Mouse (Mus musculus): ENCODE measurements around the gene Bcl9l. TPM values are rescaled to one million over a fixed set of nuclear protein-coding genes. Genes with fewer than 3 reads are reported as not detected.
"Not testable (repeated sequence)": the region's sequence is repeated elsewhere in the genome, so short reads cannot be mapped to it uniquely, and the experiment has no call there.

Bcl9l gene
- polyA plus RNA-seq (2015; fragmentation: Nextera tagmentation; extraction: Ambion mirVana), result 2.0 and 2.2 TPM in 2 replicates

DNA sequence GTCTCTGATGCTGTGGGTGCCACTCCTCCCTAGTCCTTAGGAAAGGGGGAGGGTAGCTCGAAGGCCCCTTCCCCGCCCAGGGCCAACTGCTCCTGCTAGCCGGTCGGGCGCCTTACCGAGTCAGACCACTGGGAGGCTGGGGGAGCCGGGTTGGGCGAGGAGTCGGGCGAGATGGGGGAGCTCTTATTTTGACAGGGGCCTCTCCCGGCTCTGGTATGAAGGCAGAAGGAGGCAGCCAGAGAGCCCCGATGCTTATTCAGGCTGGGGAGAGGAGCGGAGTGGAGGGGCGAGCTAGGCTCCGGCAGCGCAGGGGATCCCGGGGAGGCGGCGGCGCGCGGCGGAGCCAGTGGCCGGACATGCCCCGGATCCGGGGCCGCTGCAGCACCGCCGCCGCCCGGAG is at the start of gene Bcl9l:
Gene Bcl9l, plus strand, starts transcription at position 274 of the 400 bp plus-strand sequence.
- no peaks in the 10 kb centered on the region for H3K9me3 ChIP-seq (ENCODE audit: low read length)
- TF ChIP-seq EP300 (IDR thresholded peaks at IDR 0.05; ENCODE audit: low read depth) (no peak), CTCF (IDR thresholded peaks at IDR 0.05; ENCODE audit: low read depth) (peak; percentile 70)
- H3K36me3 ChIP-seq (replicated peaks; ENCODE audit: insufficient read depth, low read length), result no peaks in the 10 kb centered on the region
- H3K9ac ChIP-seq (replicated peaks), result peak within 1 kb of the TSS; percentile 85
- peaks cover 61% of the 10 kb centered on the region for H3K4me1 ChIP-seq (ENCODE audit: insufficient read depth)
- H3K27ac ChIP-seq (ENCODE audit: low read depth), result peak within 1 kb of the TSS; percentile 80
- H3K4me2 ChIP-seq (ENCODE audit: low read depth, low read length), result peak within 1 kb of the TSS; percentile 92
- ATAC-seq (peak; percentile 60), DNase-seq (peak; percentile 88)
- WGBS (ENCODE audit: insufficient replicate concordance), result under 1% methylated on average over 31 of the region's 31 CpGs
- peaks cover 12% of the 10 kb centered on the region; the same call in 1 of the 2 replicates for H3K27me3 ChIP-seq (ENCODE audit: insufficient read depth, low read length)
- H3K4me3 ChIP-seq (ENCODE audit: low read depth, low read length), result peak within 1 kb of the TSS; percentile 70

DNA sequence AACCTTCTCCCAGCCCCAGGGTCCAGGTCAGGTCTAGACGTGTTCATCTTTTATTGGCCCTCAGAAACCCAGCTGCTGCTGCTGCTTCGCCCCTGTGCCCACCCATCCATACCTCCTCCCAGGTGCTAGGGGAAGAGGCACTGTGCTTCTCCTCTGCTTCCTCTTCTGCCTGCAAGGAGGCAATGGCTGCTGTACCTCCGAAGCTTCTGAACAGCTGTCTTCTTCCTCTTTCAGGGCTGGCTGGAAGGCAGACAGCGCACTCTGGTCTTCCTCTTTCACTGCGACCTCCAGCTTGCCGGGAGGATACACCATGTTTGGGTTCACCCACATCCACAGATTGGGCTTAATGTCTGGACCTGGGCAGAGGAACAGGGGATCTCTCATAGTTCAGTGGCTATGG is 46.9 kb upstream of the Bcl9l start:
- 38% methylated on average over 6 of the region's 6 CpGs for whole genome bisulfite sequencing (ENCODE audit: insufficient replicate concordance)

DNA sequence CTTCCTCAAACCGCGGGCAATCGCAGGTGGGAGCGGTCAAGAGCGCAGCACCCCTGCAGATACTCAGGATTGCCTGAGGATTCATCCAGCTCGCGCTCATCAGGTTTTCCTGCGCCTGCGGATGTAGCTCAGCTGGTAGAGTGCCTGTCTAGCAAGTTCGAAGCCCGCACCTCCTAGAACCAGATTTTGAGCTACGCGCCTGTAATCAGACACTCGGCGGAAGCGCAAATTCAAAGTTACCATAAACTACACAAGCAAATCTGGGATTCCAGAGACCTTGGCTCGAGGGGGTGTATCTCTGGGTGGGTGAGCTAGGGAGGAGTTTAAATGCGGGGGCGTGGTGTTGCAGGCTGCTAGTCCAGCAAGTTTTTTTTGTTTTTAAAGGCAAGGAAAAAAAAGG is 41.7 kb upstream of the Bcl9l start, which contains the start of gene Foxr1:
Gene Foxr1, minus strand, starts transcription at position 176 of the 400 bp plus-strand sequence.
- ATAC-seq (no peak), DNase-seq (no peak)
- Histone ChIP-seq H3K9ac (replicated peaks) (no peak within 1 kb of the TSS), H3K27me3 (ENCODE audit: insufficient read depth, low read length) (no peaks in the 10 kb centered on the region), H3K9me3 (ENCODE audit: low read length) (no peaks in the 10 kb centered on the region), H3K27ac (ENCODE audit: low read depth) (no peak within 1 kb of the TSS), H3K4me1 (ENCODE audit: insufficient read depth) (no peaks in the 10 kb centered on the region), H3K4me2 (ENCODE audit: low read depth, low read length) (no peak within 1 kb of the TSS), H3K36me3 (replicated peaks; ENCODE audit: insufficient read depth, low read length) (no peaks in the 10 kb centered on the region), H3K4me3 (ENCODE audit: low read depth, low read length) (no peak within 1 kb of the TSS)
- TF ChIP-seq CTCF (IDR thresholded peaks at IDR 0.05; ENCODE audit: low read depth) (no peak), EP300 (IDR thresholded peaks at IDR 0.05; ENCODE audit: low read depth) (no peak)
- 72% methylated on average over 19 of the region's 19 CpGs for WGBS (ENCODE audit: insufficient replicate concordance)

More for the DNA sequence above, 46.9 kb upstream of the Bcl9l start:
- H3K9me3 ChIP-seq (ENCODE audit: low read length), result no peaks in the 10 kb centered on the region
- H3K4me2 ChIP-seq (ENCODE audit: low read depth, low read length), result no peak overlapping the region
- no peaks in the 10 kb centered on the region for H3K4me1 ChIP-seq (ENCODE audit: insufficient read depth)
- no peak for TF ChIP-seq EP300 (IDR thresholded peaks at IDR 0.05; ENCODE audit: low read depth)
- no peak for TF ChIP-seq CTCF (IDR thresholded peaks at IDR 0.05; ENCODE audit: low read depth)
- no peak overlapping the region for H3K9ac ChIP-seq (replicated peaks)
- 0 out of 2 replicates have a peak overlapping the region, but pooled peaks have one; percentile 7 for H3K27ac ChIP-seq (ENCODE audit: low read depth)
- peak; percentile 27; the same call in 1 of the 2 replicates for ATAC-seq
- DNase-seq, result peak; percentile 33
- H3K27me3 ChIP-seq (ENCODE audit: insufficient read depth, low read length), result no peaks in the 10 kb centered on the region
- H3K4me3 ChIP-seq (ENCODE audit: low read depth, low read length), result no peak overlapping the region
- no peaks in the 10 kb centered on the region for H3K36me3 ChIP-seq (replicated peaks; ENCODE audit: insufficient read depth, low read length)

DNA sequence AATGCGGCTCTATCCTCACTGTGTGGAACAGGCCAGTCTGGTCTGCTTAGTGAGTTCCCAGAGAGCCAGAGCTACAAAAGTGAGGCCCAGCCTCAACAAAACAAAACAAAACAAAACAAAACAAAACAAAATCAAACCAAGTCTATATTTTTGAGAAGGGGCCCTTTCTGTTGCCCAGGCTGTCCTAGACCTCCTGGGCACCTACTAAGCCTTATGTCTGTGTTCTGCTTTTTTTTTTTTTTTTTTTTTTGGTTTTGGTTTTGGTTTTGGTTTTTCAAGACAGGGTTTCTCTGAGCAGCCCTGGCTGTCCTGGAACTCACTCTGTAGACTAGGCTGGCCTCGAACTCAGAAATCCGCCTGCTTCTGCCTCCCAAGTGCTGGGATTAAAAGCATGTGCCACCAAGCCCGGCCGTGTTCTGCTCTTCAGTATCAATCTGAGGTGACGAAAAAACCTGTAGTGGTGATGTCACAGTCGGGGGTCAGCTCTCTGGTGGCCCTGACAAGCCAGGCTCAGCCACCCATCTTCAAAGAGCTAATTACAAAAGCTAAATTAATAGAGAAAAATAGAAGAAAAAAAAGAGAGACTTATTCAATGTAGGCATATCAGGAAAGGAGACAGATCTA is 38.1 kb upstream of the Bcl9l start:
- H3K4me1 ChIP-seq (ENCODE audit: insufficient read depth); H3K27ac ChIP-seq (ENCODE audit: low read depth); H3K9ac ChIP-seq (replicated peaks); H3K27me3 ChIP-seq (ENCODE audit: insufficient read depth, low read length); ATAC-seq; H3K9me3 ChIP-seq (ENCODE audit: low read length); H3K4me3 ChIP-seq (ENCODE audit: low read depth, low read length); DNase-seq; H3K36me3 ChIP-seq (replicated peaks; ENCODE audit: insufficient read depth, low read length); H3K4me2 ChIP-seq (ENCODE audit: low read depth, low read length): not testable (repeated sequence)
- 69% methylated on average over 7 of the region's 7 CpGs for WGBS (ENCODE audit: insufficient replicate concordance)

DNA sequence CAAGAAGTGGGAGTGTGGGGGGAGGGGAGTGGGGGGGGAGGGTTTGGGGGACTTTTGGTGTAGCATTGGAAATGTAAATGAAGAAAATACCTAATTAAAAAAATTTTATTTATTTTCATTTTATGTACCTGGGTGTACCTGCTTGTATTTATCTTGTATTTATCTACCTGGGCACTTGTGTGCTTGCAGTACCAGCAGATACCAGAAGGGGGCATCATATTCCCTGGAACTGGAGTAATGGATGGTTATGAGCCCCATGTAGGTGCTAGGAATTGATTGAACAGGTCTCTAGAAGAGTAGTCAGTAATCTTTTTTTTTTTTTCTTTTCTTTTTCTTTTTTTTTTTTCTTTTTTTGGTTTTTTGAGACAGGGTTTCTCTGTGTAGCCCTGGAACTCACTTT is 32.2 kb upstream of the Bcl9l start:
- TF ChIP-seq CTCF (IDR thresholded peaks at IDR 0.05; ENCODE audit: low read depth) (peak; percentile 67), EP300 (IDR thresholded peaks at IDR 0.05; ENCODE audit: low read depth) (no peak)
- ATAC-seq (no peak), DNase-seq (peak; percentile 37)
- H3K4me1 ChIP-seq (ENCODE audit: insufficient read depth), result no peaks in the 10 kb centered on the region
- no peaks in the 10 kb centered on the region for H3K36me3 ChIP-seq (replicated peaks; ENCODE audit: insufficient read depth, low read length)
- no peak overlapping the region for H3K4me2 ChIP-seq (ENCODE audit: low read depth, low read length)
- no peaks in the 10 kb centered on the region for H3K9me3 ChIP-seq (ENCODE audit: low read length)
- no peak overlapping the region for H3K9ac ChIP-seq (replicated peaks)
- H3K4me3 ChIP-seq (ENCODE audit: low read depth, low read length), result no peak overlapping the region
- 0 out of 2 replicates have a peak, but pooled peaks cover 10% of the 10 kb centered on the region for H3K27me3 ChIP-seq (ENCODE audit: insufficient read depth, low read length)
- no peak overlapping the region for H3K27ac ChIP-seq (ENCODE audit: low read depth)

DNA sequence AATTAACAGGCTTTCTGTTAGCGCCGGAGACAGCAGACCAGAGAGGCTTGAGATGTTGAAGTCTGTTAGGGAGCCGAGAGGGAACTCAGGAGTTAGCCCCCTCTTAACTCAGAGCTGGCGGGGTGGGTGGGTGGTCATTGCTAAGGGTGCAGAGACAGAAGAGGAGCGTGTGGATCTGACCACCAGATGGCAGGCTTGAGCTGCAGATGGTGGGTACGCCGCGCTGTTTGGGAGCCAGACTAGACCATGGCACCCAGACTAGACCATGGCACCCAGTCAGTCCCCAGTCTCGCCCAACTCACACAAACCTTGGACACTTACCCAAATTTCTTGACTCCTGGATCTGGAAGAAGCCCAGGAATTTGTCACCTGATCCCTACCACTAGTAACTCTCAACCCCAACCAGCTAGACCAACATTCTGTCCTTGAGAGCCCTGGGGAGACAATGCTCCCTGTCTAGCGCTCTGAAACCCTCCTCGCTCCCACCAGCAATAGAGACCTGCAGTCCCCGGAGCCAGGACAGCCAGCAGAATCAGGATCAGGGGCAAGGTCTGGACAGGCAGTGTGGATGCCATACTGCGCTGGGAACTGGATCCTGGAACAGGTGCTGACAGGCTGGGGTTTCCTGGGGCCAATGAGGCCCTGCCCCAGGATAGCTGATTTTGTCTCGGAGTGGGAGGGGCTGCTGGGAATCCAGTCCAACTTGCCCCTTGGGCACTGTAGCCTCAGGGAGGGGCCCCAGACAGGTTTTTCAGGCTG is 28.3 kb upstream of the Bcl9l start:
- Histone ChIP-seq H3K27me3 (ENCODE audit: insufficient read depth, low read length) (peaks cover 17% of the 10 kb centered on the region; the same call in 1 of the 2 replicates), H3K27ac (ENCODE audit: low read depth) (no peak overlapping the region), H3K9ac (replicated peaks) (no peak overlapping the region), H3K36me3 (replicated peaks; ENCODE audit: insufficient read depth, low read length) (no peaks in the 10 kb centered on the region), H3K4me2 (ENCODE audit: low read depth, low read length) (no peak overlapping the region), H3K9me3 (ENCODE audit: low read length) (no peaks in the 10 kb centered on the region), H3K4me3 (ENCODE audit: low read depth, low read length) (no peak overlapping the region), H3K4me1 (ENCODE audit: insufficient read depth) (no peaks in the 10 kb centered on the region)
- peak; percentile 87 for DNase-seq
- WGBS (ENCODE audit: insufficient replicate concordance), result 18% methylated on average over 14 of the region's 14 CpGs
- peak; percentile 71 for ATAC-seq
- TF ChIP-seq EP300 (IDR thresholded peaks at IDR 0.05; ENCODE audit: low read depth), result no peak
- TF ChIP-seq CTCF (IDR thresholded peaks at IDR 0.05; ENCODE audit: low read depth), result peak; percentile 92
